Mouse (Mus musculus): ENCODE measurements around the gene Adam22.
A peak's percentile ranks its signal among the peaks of the same experiment; 100 is the strongest.
"Not testable (repeated sequence)": the region's sequence is repeated elsewhere in the genome, so short reads cannot be mapped to it uniquely, and the experiment has no call there.

Adam22 gene

DNA sequence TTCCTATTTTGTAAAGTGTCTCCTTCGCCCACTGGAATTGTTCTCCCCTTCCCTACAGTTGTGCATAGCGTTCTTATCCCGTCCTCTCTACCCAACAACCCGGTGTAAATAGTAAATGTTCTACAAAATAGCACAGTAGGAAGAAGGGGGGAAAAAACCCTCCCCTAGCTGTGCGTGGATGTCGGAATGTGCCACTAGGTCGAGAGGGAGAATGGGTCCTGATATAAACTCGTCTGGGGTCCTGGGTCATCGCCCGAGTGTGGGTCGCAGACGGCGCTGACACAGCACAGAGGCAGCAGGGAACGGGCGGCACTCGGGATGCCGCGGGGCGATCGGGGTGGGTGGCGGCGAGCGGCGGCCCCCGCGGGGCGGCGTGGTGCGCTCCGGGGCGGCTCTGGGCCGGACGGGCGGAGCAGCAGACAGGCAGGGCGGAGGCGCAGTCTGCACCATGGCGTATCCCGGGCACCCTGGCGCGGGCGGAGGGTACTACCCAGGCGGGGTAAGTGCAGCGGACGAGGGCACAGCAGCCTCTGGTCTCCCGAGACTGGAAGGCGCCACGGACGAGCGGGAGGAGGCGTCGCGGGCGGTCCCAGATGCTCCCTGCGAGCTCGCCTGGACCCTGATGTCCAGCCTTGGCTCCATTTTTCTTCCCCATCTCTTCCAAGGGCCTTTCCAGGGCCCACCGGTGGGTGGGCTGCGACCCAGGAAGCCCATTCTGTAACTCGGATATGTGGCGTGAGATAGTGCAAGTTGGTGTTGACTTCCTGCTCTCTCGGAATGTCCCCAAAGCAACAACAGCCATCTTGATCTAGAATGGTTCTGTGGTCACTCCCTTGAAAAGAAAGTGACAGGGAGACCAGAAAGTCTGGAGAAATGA, 311.6 kb downstream of the Adam22 start:
- peak; percentile 80 to 85 for DNase-seq (ENCODE audit: low spot score in 2 of 2)

DNA sequence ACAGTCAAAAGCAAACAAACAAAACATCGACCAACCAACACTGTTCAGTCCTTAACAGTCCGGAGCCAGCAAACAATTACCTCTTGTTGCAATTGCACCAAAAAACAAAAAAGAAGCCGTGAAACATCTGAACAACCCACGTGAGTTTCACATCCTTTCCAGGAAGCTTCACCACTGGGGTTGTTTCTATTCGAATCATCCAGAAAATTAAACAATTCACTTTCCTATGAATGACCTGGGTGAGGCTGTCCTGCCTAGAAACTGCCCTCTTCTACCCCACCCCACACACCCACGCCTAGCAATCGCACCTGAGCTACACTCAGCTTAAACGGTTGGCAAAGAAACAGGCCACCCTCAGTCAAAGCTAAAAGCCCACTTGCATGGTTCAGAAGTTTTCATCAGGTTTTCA, 312.2 kb downstream of the Adam22 start:
- no peak for DNase-seq (ENCODE audit: low spot score in 2 of 2)

GRCm38 (mm10) chr5:8053827-8054226, 314.1 kb downstream of the Adam22 start:
- no peak for DNase-seq (ENCODE audit: low spot score in 2 of 2)

DNA sequence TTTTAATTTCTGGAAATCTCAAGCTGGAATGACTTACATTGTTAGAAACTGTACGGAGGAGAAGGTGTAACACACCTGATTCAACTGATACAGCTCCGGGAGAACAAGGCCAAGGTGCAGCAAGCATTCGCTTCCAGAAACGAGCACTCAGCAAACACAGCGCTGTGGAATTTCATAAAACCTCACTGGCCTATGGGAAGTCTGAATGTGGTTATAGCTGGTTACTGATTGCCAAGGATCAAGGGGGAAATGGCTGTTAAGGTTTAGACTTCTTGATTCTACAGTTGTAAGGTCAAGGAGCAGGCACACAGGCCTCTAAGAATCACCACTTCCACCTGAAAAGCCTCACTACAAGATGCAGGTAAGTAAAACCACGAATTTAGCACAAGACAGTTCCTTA, 322.1 kb downstream of the Adam22 start, which contains the start of gene Sri:
Gene Sri, plus strand, starts transcription at position 224 of the 400 bp plus-strand sequence.
- no peak for DNase-seq (ENCODE audit: low spot score in 2 of 2)

DNA sequence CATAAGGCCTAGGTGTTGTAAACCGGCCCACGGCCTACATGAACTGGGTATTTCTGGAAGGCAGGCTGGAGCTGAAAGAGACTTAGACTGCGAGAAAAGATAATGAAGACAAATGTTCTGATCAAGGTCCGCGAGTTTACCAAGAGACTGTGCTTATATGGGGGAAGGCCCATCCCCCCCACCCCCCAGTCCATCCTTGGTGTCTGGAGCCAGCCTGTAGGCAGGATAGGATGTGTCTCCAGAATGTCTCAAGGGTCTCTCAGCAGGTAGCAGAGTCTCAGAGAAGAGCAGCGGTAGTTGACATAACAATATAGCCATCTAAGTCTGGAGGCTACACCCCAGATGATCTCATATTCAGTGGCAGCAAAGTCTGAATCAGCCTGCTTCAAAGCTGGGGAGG, 333.4 kb downstream of the Adam22 start:
- not testable (repeated sequence) for DNase-seq (ENCODE audit: low spot score in 2 of 2)
